Mouse (Mus musculus) midbrain, postnatal 0 days (tissue): ENCODE results near the gene Npnt. TPM values are rescaled to one million over a fixed set of nuclear protein-coding genes. Genes with fewer than 3 reads are reported as not detected.

Experiments
- ATAC-seq: fragments of 200-750 bp; cut with Nextera tagmentation; 2 replicates; pipeline ENCODE4 v1.8.0; 2017; ENCODE audit warnings: moderate number of reproducible peaks, mild to moderate bottlenecking, moderate TSS enrichment, moderate library complexity; ENCODE audit not compliant: low FRiP score
- DNase-seq: peaks from one replicate; pipeline ENCODE4 v3.0.0-alpha.2; 2015; ENCODE audit warnings: low spot score
- H3K27ac ChIP-seq: fragments of 300-500 bp; sonication (generic); 2 replicates; pipeline ENCODE4 v1.5.1; 2014; ENCODE audit warnings: low read depth, mild to moderate bottlenecking, low read length, mixed read lengths
- H3K27me3 ChIP-seq: fragments of 300-500 bp; sonication (generic); 2 replicates; pipeline ENCODE4 v1.6.1; 2014; ENCODE audit warnings: low read length, control low read depth, mixed read lengths; ENCODE audit not compliant: insufficient read depth
- H3K36me3 ChIP-seq: fragments of 300-500 bp; sonication (generic); 2 replicates; pipeline ENCODE4 v1.6.1; 2014; ENCODE audit warnings: low read length, control low read depth, mixed read lengths; ENCODE audit not compliant: insufficient read depth
- H3K4me1 ChIP-seq: fragments of 300-500 bp; sonication (generic); 2 replicates; pipeline ENCODE4 v1.6.1; 2014; ENCODE audit warnings: mild to moderate bottlenecking, control low read depth, antibody characterized with exemption, low read length, mixed read lengths; ENCODE audit not compliant: insufficient read depth
- H3K4me2 ChIP-seq: fragments of 300-500 bp; sonication (generic); 2 replicates; pipeline ENCODE4 v1.6.1; 2014; ENCODE audit warnings: low read depth, mild to moderate bottlenecking, low read length, mixed read lengths; ENCODE audit not compliant: poor library complexity, severe bottlenecking
- H3K4me3 ChIP-seq: fragments of 300-500 bp; sonication (generic); 2 replicates; pipeline ENCODE4 v1.5.1; 2014; ENCODE audit warnings: low read depth, mild to moderate bottlenecking, low read length, moderate library complexity
- H3K9ac ChIP-seq: fragments of 300-500 bp; sonication (generic); replicated peaks from 2 replicates; pipeline ENCODE4 v1.6.1; 2014; ENCODE audit warnings: mild to moderate bottlenecking, low read length, moderate library complexity, mixed read lengths; ENCODE audit not compliant: poor library complexity, severe bottlenecking
- H3K9me3 ChIP-seq: fragments of 300-500 bp; sonication (generic); 2 replicates; pipeline ENCODE4 v1.6.1; 2016; ENCODE audit warnings: low read length, control low read depth
- CTCF ChIP-seq: IDR thresholded peaks from 2 replicates; pipeline ENCODE4 v1.5.1; 2016; ENCODE audit warnings: antibody characterized with exemption, mild to moderate bottlenecking
- WGBS: fragments of 180-500 bp; shearing (Covaris S2); extraction: QIAGEN DNeasy Blood & Tissue Kit; methylation state at CpG from one replicate; pipeline ENCODE4 v1.1.7; 2014; 5-methylcytosine and 5-hydroxymethylcytosine counted together
- polyA plus RNA-seq: library from polyadenylated mRNA; unstranded; fragments of >200 nt; fragmentation: Nextera tagmentation; extraction: Ambion mirVana; gene quantifications from 2 replicates; pipeline ENCODE4 v1.2.1, GENCODE M21; 2015
- total RNA-seq: library from RNA; depleted of rRNA; stranded (reverse); fragments of >200 nt; gene quantifications from 2 replicates; pipeline ENCODE4 v1.2.3, GENCODE M21; 2014

Gene Npnt
- total and polyA plus RNA-seq, 2 experiments from 2014 or later, result 20.9 to 36.4 TPM

- H3K4me3 ChIP-seq, result no peak overlapping the region
- 85% methylated on average over 2 of the region's 2 CpGs for WGBS
- DNase-seq (no peak), ATAC-seq (no peak)
- H3K4me2 ChIP-seq, result no peak overlapping the region
- H3K9ac ChIP-seq, result no peak overlapping the region
- H3K9me3 ChIP-seq, result no peaks in the 10 kb centered on the region
- no peaks in the 10 kb centered on the region for H3K36me3 ChIP-seq
- H3K4me1 ChIP-seq, result no peaks in the 10 kb centered on the region
- H3K27ac ChIP-seq, result no peak overlapping the region
- no peak for TF ChIP-seq CTCF
- H3K27me3 ChIP-seq, result no peaks in the 10 kb centered on the region
These were observed 31.9 kb upstream of the Npnt start for GRCm38 (mm10) chr3:132981968-132982367.

GRCm38 (mm10) chr3:132979781-132980461 is 29.8 kb upstream of the Npnt start:
- H3K4me2 ChIP-seq, result no peak overlapping the region
- ATAC-seq (no peak), DNase-seq (no peak)
- 97% methylated on average over 12 of the region's 12 CpGs for WGBS
- no peaks in the 10 kb centered on the region for H3K36me3 ChIP-seq
- no peak overlapping the region for H3K4me3 ChIP-seq
- TF ChIP-seq CTCF, result no peak
- H3K9ac ChIP-seq, result no peak overlapping the region
- H3K27me3 ChIP-seq, result no peaks in the 10 kb centered on the region
- H3K4me1 ChIP-seq, result no peaks in the 10 kb centered on the region
- H3K9me3 ChIP-seq, result no peaks in the 10 kb centered on the region
- no peak overlapping the region for H3K27ac ChIP-seq

GRCm38 (mm10) chr3:132966255-132966654 is 16.2 kb upstream of the Npnt start:
- H3K4me1 ChIP-seq, result no peaks in the 10 kb centered on the region
- DNase-seq, result no peak
- ATAC-seq, result no peak
- whole genome bisulfite sequencing, result 76% methylated on average over 5 of the region's 5 CpGs
- no peak for TF ChIP-seq CTCF
- no peak overlapping the region for H3K27ac ChIP-seq
- H3K9me3 ChIP-seq, result no peaks in the 10 kb centered on the region
- H3K9ac ChIP-seq, result no peak overlapping the region
- H3K4me3 ChIP-seq, result no peak overlapping the region
- H3K36me3 ChIP-seq, result no peaks in the 10 kb centered on the region
- no peaks in the 10 kb centered on the region for H3K27me3 ChIP-seq
- no peak overlapping the region for H3K4me2 ChIP-seq

- Histone ChIP-seq H3K9me3 (no peaks in the 10 kb centered on the region), H3K4me1 (no peaks in the 10 kb centered on the region), H3K4me2 (no peak overlapping the region), H3K27me3 (no peaks in the 10 kb centered on the region), H3K27ac (no peak overlapping the region), H3K4me3 (no peak overlapping the region), H3K9ac (no peak overlapping the region), H3K36me3 (no peaks in the 10 kb centered on the region)
- DNase-seq (no peak), ATAC-seq (no peak)
- WGBS, result 71% methylated on average over 9 of the region's 9 CpGs
- no peak for TF ChIP-seq CTCF
These were observed 14.8 kb upstream of the Npnt start for GRCm38 (mm10) chr3:132964715-132965507.

GRCm38 (mm10) chr3:132962631-132963361 is 12.7 kb upstream of the Npnt start:
- no peaks in the 10 kb centered on the region for H3K27me3 ChIP-seq
- no peak for TF ChIP-seq CTCF
- no peak overlapping the region for H3K27ac ChIP-seq
- H3K9me3 ChIP-seq, result no peaks in the 10 kb centered on the region
- no peak overlapping the region for H3K9ac ChIP-seq
- no peaks in the 10 kb centered on the region for H3K36me3 ChIP-seq
- ATAC-seq (no peak), DNase-seq (no peak)
- H3K4me3 ChIP-seq, result no peak overlapping the region
- no peaks in the 10 kb centered on the region for H3K4me1 ChIP-seq
- no peak overlapping the region for H3K4me2 ChIP-seq
- 83% methylated on average over 7 of the region's 7 CpGs for WGBS

GRCm38 (mm10) chr3:132950529-132950880 is 414 bp upstream of the Npnt start:
- ATAC-seq, result no peak
- Histone ChIP-seq H3K27me3 (no peaks in the 10 kb centered on the region), H3K4me3 (peak overlapping the region; percentile 60), H3K4me1 (peaks cover 4% of the 10 kb centered on the region; the same call in 1 of the 2 replicates), H3K4me2 (peak overlapping the region; percentile 76), H3K9me3 (no peaks in the 10 kb centered on the region), H3K9ac (peak overlapping the region; percentile 52), H3K27ac (no peak overlapping the region), H3K36me3 (no peaks in the 10 kb centered on the region)
- TF ChIP-seq CTCF, result no peak
- DNase-seq, result no peak
- WGBS, result 9% methylated on average over 7 of the region's 7 CpGs
